Mouse (Mus musculus): Measurements from ENCODE around the gene Brk1.

DNA sequence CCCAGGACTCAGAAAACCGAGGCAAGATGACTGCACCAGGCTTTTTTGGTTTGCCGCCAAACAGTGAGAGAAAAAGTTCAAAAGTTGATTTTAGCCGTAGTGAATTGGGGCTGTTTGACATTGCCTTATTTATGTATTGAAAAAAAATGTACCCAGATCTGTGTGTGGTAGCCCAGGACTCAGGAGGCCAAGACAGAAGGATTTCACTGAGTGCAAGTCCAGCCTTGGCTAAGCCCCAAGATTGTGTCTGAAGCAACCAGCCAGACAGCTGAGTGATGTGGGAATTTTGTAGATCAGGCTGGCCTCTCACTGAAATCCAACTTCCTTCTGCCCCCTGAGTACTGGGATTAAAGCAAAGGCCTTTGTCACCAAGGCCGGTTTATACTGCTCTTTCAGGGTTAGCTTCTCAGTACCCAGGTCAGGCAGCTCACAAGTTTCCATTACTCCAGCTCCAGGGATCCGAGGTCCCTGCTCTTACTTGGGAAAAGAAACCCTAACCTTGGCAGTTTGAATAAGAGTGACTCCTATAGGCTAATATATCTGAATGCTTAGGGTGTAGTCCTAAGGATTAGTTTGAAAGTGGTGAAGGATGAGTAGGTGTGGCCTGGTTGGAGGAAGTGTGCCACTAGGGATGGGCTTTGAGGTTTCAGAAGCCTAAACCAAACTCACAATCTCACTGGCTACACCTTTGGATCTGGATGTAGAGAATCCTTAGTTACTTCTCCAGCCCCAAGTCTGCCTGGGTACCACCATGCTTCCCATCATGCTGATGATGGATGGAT, 20.6 kb downstream of the Brk1 start:
- TF ChIP-seq ELF1 (IDR thresholded peaks at IDR 0.05; ENCODE audit: low read depth, low read length) (no peak), MYC (IDR thresholded peaks at IDR 0.05; ENCODE audit: low read depth, low read length) (no peak), CTCF (conservative IDR thresholded peaks at IDR 0.05 in 1 of 2, IDR thresholded peaks at IDR 0.05 in 1 of 2; ENCODE audit: low read depth in 2 of 2, low read length in 2 of 2) (no peak), JUND (conservative IDR thresholded peaks at IDR 0.05; ENCODE audit: low read depth, low read length) (no peak), NELFE (IDR thresholded peaks at IDR 0.05; ENCODE audit: low read depth, low read length) (no peak), POLR2A (IDR thresholded peaks at IDR 0.05; ENCODE audit: low read depth, low read length) (no peak), MAX (IDR thresholded peaks at IDR 0.05; ENCODE audit: low read length) (no peak), HCFC1 (IDR thresholded peaks at IDR 0.05; ENCODE audit: low read depth, low read length) (no peak), BHLHE40 (IDR thresholded peaks at IDR 0.05; ENCODE audit: low read depth, low read length) (no peak), ZKSCAN1 (IDR thresholded peaks at IDR 0.05; ENCODE audit: borderline replicate concordance, low read depth, low read length) (no peak), NRF1 (IDR thresholded peaks at IDR 0.05; ENCODE audit: low read depth, low read length) (no peak)
